Mouse (Mus musculus): Measurements from ENCODE around the gene Cst13. TPM values are rescaled to one million over a fixed set of nuclear protein-coding genes. Genes with fewer than 3 reads are reported as not detected.
A peak's percentile ranks its signal among the peaks of the same experiment; 100 is the strongest.
"Not testable (repeated sequence)": the region's sequence is repeated elsewhere in the genome, so short reads cannot be mapped to it uniquely, and the experiment has no call there.

Cst13 gene
- polyA plus RNA-seq (2012; rRNA removed), result not detected in 2 replicates

- DNase-seq (ENCODE audit: low read depth, low spot score), result no peak
These were observed at the start of gene Cst13 for GRCm38 (mm10) chr2:148819909-148820308. Gene Cst13 (plus strand): TSS chr2:148820081.

- not testable (repeated sequence) for DNase-seq (ENCODE audit: low read depth, low spot score)
- 89% methylated on average over 4 of the region's 4 CpGs for WGBS
These were observed 48.5 kb upstream of the Cst13 start, which contains the start of gene Cst11 for GRCm38 (mm10) chr2:148771397-148771796. Gene Cst11 (minus strand): TSS chr2:148771497.

GRCm38 (mm10) chr2:148781709-148782108 is 38.2 kb upstream of the Cst13 start, which contains the start of gene 8030411F24Rik:
Gene 8030411F24Rik (plus strand): TSS chr2:148782009.
- no peak for DNase-seq (ENCODE audit: low read depth, low spot score)
- 16% methylated on average over 1 of the region's 1 CpGs for WGBS

DNA sequence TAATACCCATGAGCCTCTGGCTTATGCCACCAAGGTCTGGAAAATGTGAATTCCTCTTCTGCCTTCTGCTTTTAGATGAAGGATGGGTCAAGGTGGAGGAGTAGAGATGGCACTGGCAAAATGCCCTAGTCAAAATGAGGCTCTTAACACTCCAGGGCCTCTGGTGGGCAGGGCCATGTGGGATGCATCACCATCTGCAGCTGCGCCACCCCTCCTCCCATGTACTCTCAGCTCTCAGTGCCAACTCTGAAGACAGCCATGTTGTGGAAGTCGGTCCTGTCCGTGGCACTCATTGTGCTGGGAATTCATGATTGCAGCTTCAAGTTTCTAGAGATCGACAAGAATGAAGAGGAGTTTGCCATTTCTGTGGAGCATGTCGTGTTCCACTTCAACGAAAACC is 30.7 kb upstream of the Cst13 start, which contains the start of gene Cst12:
TSS of gene Cst12 (plus strand) at position 220 of the 400 bp plus-strand sequence.
- 93% methylated on average over 6 of the region's 6 CpGs for WGBS
- no peak for DNase-seq (ENCODE audit: low read depth, low spot score)

DNA sequence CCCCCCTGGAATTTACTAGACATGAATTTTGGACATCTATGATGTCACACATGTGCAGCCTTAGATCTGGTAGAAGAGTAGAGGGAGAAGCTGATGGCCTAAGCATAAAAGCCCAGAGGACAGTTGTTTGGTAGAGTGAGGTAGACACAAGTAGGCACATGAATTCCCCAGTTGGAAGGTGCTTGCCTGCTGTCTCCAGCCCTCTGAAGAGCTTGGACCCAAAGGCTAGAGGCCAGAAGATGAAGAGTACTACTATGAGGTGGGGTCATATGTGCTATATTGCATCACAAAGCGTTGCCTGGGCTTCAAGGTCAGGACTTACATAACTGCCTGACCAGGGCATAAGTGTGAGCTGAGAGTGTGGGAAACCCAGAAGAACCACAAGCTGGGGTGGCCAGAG is 21.4 kb upstream of the Cst13 start, which contains the start of gene Cst8:
TSS of gene Cst8 (plus strand) at position 301 of the 400 bp plus-strand sequence.
- WGBS, result 58% methylated on average over 1 of the region's 1 CpGs
- no peak for DNase-seq (ENCODE audit: low read depth, low spot score)

DNA sequence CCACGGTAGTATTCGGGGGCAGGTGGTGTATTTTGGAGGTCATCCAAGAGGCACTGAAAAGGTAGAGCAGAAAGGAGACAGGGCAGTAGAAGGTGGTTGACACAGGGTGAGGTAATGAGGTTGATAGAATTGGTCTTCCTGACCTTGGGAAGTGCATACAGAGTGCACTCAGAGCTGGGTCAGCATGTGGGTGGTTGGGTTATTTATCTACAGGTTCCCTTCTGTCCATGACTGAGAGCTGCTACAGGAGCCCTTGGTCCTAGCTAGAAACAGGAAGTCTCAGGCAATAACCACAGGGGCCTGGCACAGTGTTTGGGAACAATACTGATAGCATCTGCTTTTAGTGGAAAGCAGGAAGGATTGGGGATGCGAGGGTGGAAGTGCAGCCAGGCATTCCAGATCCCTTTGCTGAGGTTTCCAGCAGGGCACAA is 18.4 kb upstream of the Cst13 start:
- DNase-seq (ENCODE audit: low read depth, low spot score), result no peak
- WGBS, result 12% methylated on average over 3 of the region's 3 CpGs

DNA sequence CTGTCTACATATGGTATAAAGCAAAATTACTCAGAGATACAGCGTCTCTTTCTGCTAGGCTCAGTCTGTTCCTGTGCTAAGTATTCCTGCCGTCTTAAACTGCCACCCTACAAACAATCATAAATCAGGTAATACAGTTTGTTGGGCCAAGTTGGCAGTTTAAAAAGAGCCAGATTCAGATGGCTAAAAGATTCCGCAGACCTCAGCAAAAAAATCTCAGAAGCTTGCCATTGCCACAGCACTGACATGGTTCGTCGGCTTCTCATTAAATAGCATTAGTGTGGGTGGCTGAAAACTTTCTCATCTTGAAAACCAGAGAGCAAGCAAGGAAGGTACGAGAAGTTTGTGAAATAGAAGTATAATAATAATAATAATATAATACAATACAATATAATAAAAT is 13.2 kb upstream of the Cst13 start:
- 38% methylated on average over 6 of the region's 6 CpGs for WGBS
- no peak for DNase-seq (ENCODE audit: low read depth, low spot score)

DNA sequence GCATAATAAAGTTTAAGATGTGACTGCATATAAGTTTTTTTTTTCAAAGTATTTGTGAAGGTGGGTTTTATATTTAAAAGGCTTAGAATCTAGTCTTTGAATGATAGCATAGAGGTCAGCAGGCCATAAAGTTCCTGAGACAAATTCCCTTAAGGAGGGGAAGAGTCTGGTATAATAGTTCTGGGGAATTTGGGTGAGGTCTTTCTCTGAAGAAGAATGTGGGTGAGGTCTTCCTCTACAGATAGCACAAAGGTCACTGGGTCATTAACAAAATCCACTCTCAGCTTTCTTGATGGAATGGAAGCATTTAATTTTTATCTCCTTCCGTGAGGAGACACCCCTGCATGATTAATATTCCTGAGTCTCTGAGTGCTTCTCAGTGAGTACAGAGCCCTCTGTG is 6.1 kb downstream of the Cst13 start:
- WGBS, result 11% methylated on average over 1 of the region's 1 CpGs
- DNase-seq (ENCODE audit: low read depth, low spot score), result no peak

GRCm38 (mm10) chr2:148834912-148835311 is 15.0 kb downstream of the Cst13 start, which contains the start of gene Cst9:
Gene Cst9 (plus strand): TSS chr2:148835147.
- WGBS, result 34% methylated on average over 4 of the region's 4 CpGs
- no peak for DNase-seq (ENCODE audit: low read depth, low spot score)

DNA sequence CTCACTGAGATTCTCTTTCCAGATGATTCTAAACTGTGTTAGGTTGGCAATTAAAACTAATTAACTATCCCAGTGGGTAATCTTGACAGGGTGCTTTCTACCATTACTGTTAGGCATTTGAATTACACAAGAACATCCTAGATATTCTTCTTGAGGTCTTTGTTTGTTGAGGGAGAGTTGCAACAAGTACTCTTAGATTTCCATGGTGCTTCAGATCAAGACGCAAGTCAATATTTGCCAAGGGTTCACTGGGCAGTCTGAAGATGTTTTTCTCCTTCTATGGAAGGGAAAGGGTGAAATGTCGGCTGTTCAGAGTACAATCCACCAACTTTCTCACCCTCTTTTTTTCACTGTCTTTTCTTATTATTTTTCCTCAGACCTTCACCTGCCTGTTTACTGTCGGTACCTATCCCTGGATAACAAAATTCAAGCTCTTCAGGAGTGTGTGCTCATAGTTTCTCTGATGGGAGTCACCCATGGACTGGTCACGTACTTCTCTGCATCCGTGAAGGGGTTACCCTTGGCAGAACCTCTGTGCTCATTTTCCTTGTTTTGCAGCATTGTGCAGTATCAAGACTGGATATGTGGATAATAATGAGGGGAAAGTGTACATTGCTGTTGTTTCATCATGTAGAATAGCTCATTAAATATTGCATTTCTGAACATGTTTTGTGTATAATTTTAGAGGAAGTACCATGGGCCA is 18.3 kb downstream of the Cst13 start:
- DNase-seq (ENCODE audit: low read depth, low spot score), result no peak
- WGBS, result 67% methylated on average over 5 of the region's 5 CpGs

GRCm38 (mm10) chr2:148839224-148839623 is 19.3 kb downstream of the Cst13 start:
- WGBS, result 74% methylated on average over 2 of the region's 2 CpGs
- no peak for DNase-seq (ENCODE audit: low read depth, low spot score)

- WGBS, result 39% methylated on average over 8 of the region's 8 CpGs
- peak; percentile 46 for DNase-seq (ENCODE audit: low read depth, low spot score)
These were observed 31.4 kb downstream of the Cst13 start for GRCm38 (mm10) chr2:148851116-148851906.

GRCm38 (mm10) chr2:148856630-148857400 is 36.9 kb downstream of the Cst13 start:
- WGBS, result 28% methylated on average over 8 of the region's 8 CpGs
- DNase-seq (ENCODE audit: low read depth, low spot score), result no peak

GRCm38 (mm10) chr2:148857506-148857905 is 37.6 kb downstream of the Cst13 start:
- 58% methylated on average over 4 of the region's 4 CpGs for WGBS
- no peak for DNase-seq (ENCODE audit: low read depth, low spot score)

DNA sequence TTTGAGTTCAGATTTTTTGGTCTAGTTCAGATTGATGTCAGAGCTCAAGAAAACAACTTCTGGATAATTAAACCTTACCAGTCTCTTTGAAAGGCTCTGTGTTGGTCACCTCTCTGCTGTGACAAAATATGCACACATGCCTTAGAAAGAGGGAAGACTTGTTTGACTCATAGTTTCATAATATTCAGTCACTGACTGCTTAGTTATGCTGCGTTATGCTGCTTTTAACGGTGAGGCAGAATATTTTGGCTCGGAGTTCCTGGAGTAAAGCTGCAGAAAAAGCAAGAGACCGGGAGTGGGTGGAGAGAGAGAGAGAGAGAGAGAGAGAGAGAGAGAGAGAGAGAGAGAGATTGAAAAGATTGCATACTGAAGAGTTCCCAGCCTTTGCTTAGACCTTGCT is 41.1 kb downstream of the Cst13 start:
- DNase-seq (ENCODE audit: low read depth, low spot score), result no peak
- 64% methylated on average over 4 of the region's 4 CpGs for WGBS

- DNase-seq (ENCODE audit: low read depth, low spot score), result no peak
These were observed 41.8 kb downstream of the Cst13 start for GRCm38 (mm10) chr2:148861693-148862092.

DNA sequence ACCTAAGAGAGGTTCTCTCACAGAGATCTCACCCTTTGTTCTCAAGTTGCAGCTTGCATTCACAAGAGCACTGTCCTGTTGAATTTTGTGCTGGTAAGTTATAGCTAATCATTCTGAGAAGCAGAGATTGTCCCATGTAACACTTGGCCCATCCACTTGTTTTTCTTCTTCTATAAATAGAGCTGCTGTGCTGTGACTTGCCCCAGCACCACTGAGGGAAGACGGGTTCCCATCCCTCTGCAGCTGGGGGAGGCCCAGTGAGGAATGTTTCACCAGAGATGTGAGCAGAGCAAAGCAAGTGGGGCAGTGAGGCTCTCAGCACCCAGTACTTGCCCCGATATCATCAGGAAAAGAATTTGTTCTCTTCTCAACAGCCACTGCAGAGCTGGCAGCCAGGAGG is 45.1 kb downstream of the Cst13 start, which contains the start of gene 9230104L09Rik:
TSS of gene 9230104L09Rik (minus strand) at position 73 of the 400 bp plus-strand sequence.
- WGBS, result 30% methylated on average over 2 of the region's 2 CpGs

DNA sequence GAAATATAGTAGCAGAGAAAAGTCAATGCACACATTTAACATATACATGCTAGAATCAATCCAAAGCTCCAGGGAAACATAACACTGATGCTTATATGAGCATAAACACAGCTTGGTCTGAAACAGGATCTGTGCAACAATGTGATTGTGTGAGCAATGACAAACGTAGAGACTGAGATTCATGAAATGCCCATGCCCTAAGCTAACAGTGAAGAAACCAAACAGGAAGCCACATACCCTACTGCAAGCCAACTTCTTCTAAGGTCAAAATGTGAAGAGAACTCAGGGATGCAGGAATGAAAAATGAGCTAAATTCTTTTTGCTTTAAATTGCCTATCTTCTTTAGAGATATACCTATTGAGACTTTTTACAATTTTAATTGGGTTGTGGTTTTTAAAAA is 49.1 kb downstream of the Cst13 start:
- no peak for DNase-seq (ENCODE audit: low read depth, low spot score)
- WGBS, result 37% methylated on average over 1 of the region's 1 CpGs

More for the DNA sequence above, 45.1 kb downstream of the Cst13 start, which contains the start of gene 9230104L09Rik:
- no peak for DNase-seq (ENCODE audit: low read depth, low spot score)

- 86% methylated on average over 3 of the region's 3 CpGs for WGBS
- DNase-seq (ENCODE audit: low read depth, low spot score), result no peak
These were observed 50.6 kb downstream of the Cst13 start for GRCm38 (mm10) chr2:148870526-148870925.

GRCm38 (mm10) chr2:148872860-148873259 is 53.0 kb downstream of the Cst13 start:
- no peak for DNase-seq (ENCODE audit: low read depth, low spot score)
- 55% methylated on average over 4 of the region's 4 CpGs for WGBS
